Mouse (Mus musculus) spleen, adult 2 months (tissue): ENCODE data around the gene Slc5a4b.

Source experiments
- CTCF ChIP-seq: fragments of 200-500 bp; IDR thresholded peaks from 2 replicates; pipeline ENCODE4 v1.5.1; 2011; ENCODE audit warnings: mild to moderate bottlenecking, inconsistent platforms; ENCODE audit not compliant: insufficient read depth, insufficient read length, insufficient replicate concordance; ENCODE audit errors: extremely low read depth
- POLR2A ChIP-seq: fragments of 200-500 bp; IDR thresholded peaks from 2 replicates; pipeline ENCODE4 v1.6.1; 2011; ENCODE audit warnings: low read depth, low read length, inconsistent platforms

DNA sequence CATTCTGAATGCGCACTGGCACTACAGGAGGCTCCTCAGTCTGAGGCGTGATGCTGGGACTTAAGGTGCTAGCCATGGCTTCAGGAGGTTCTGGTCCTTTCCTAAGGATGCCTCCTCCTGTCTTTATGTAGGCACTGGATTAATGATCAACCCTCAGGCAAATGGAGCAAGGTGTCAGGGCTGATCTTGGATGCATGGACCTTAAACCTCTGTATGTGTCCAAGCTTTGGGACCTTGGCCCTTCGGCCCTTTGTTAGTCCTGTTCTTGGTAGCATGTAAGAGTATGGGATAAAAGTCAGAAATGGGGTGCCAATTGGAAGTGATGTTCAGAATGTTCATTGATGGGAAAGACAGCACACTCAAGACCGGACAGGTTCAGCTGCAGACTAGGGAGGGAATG, at the start of gene Slc5a4b:
- no peak for TF ChIP-seq CTCF
- TF ChIP-seq POLR2A, result no peak
